Mouse (Mus musculus): Measurements from ENCODE around the gene Cd164l2. TPM values are rescaled to one million over a fixed set of nuclear protein-coding genes. Genes with fewer than 3 reads are reported as not detected.

Cd164l2 gene
- polyA plus RNA-seq, 1 experiment from 2014 or later: 0.51 TPM

GRCm38 (mm10) chr4:133266248-133266880 lies 54.4 kb downstream of the Cd164l2 start:
- TF ChIP-seq CTCF (IDR thresholded peaks at IDR 0.05): no peak
- DNase-seq (ENCODE audit: low read depth, low spot score) (no peak), ATAC-seq (no peak)
- POLR2A ChIA-PET: no interaction called here
- CTCF ChIA-PET: no interaction called here
- in situ Hi-C loops (cut with MboI; ENCODE audit: low pct_unique_long_range_greater_than_20kb): no loop called here
- H3K27me3 ChIP-seq: no peaks in the 10 kb centered on the region

- DNase-seq (ENCODE audit: low read depth, low spot score) (no peak), ATAC-seq (no peak)
- in situ Hi-C loops (cut with MboI; ENCODE audit: low pct_unique_long_range_greater_than_20kb): no loop called here
- H3K27me3 ChIP-seq: no peaks in the 10 kb centered on the region
- TF ChIP-seq CTCF (IDR thresholded peaks at IDR 0.05): no peak
- ChIA-PET POLR2A (no interaction called here), CTCF (no interaction called here)
Observed at GRCm38 (mm10) chr4:133268931-133269330, 57.0 kb downstream of the Cd164l2 start.

- ATAC-seq: no peak
- DNase-seq (ENCODE audit: low read depth, low spot score): no peak
- ChIA-PET POLR2A (no interaction called here), CTCF (no interaction called here)
- no peaks in the 10 kb centered on the region for H3K27me3 ChIP-seq
- in situ Hi-C loops (cut with MboI; ENCODE audit: low pct_unique_long_range_greater_than_20kb): no loop called here
- no peak for TF ChIP-seq CTCF (IDR thresholded peaks at IDR 0.05)
Observed at GRCm38 (mm10) chr4:133269596-133269995, 57.7 kb downstream of the Cd164l2 start.

- DNase-seq (ENCODE audit: low read depth, low spot score): no peak
- no peak for ATAC-seq
- POLR2A ChIA-PET: no interaction called here
Observed at GRCm38 (mm10) chr4:133270929-133271328, 59.0 kb downstream of the Cd164l2 start.

More at GRCm38 (mm10) chr4:133270929-133271328, 59.0 kb downstream of the Cd164l2 start:
- in situ Hi-C loops (cut with MboI; ENCODE audit: low pct_unique_long_range_greater_than_20kb): no loop called here
- no peaks in the 10 kb centered on the region for H3K27me3 ChIP-seq
- CTCF ChIA-PET: interaction anchor here (0.7 kb wide), 1 partner anchor 30 kb away, joined by 3 read pairs; no protein-coding TSS in a partner anchor
- no peak for TF ChIP-seq CTCF (IDR thresholded peaks at IDR 0.05)

Other genes starting within 250 kb of the Cd164l2 start
- gene Fgr, start 238.0 kb upstream of the Cd164l2 start, polyA plus RNA-seq (2021): not detected
- 25.6 TPM for gene Ahdc1, start 200.9 kb upstream of the Cd164l2 start, polyA plus RNA-seq (2021)
- 36.1 TPM for gene Wasf2, start 81.6 kb upstream of the Cd164l2 start, polyA plus RNA-seq (2021)
- 0.63 TPM for gene Gpr3, start 405 bp downstream of the Cd164l2 start, polyA plus RNA-seq (2021)
- gene Map3k6, start 28.7 kb downstream of the Cd164l2 start, polyA plus RNA-seq (2021): 3.3 TPM
- 0.15 TPM for gene Sytl1, start 51.0 kb downstream of the Cd164l2 start, polyA plus RNA-seq (2021)
- 31.7 TPM for gene Tmem222, start 65.7 kb downstream of the Cd164l2 start, polyA plus RNA-seq (2021)
- gene Wdtc1, start 141.3 kb downstream of the Cd164l2 start, polyA plus RNA-seq (2021): 33.8 TPM
- gene Slc9a1, start 157.6 kb downstream of the Cd164l2 start, polyA plus RNA-seq (2021): 25.2 TPM